Mouse (Mus musculus): ENCODE measurements around the gene Spout1.

GRCm38 (mm10) chr2:30212169-30212545, 33.9 kb upstream of the Spout1 start:
- TF ChIP-seq CTCF (IDR thresholded peaks at IDR 0.05) (no peak), EP300 (IDR thresholded peaks at IDR 0.05) (no peak)

Data from lung, postnatal 0 days (tissue).